Mouse (Mus musculus) small intestine, adult 2 months (tissue): ENCODE measurements around the gene Nup43. TPM values are rescaled to one million over a fixed set of nuclear protein-coding genes. Genes with fewer than 3 reads are reported as not detected.
A peak's percentile ranks its signal among the peaks of the same experiment; 100 is the strongest.

ENCODE experiments used
- H3K27ac ChIP-seq: fragments of 200-500 bp; 2 replicates; pipeline ENCODE4 v1.5.1; 2012; ENCODE audit warnings: low read depth, low read length, control low read depth, inconsistent platforms; ENCODE audit not compliant: insufficient read depth
- H3K27me3 ChIP-seq: fragments of 200-500 bp; 2 replicates; pipeline ENCODE4 v1.6.1; 2012; ENCODE audit warnings: mild to moderate bottlenecking, moderate library complexity, low read length, inconsistent platforms; ENCODE audit not compliant: control insufficient read depth, insufficient read depth
- H3K36me3 ChIP-seq: fragments of 200-500 bp; 2 replicates; pipeline ENCODE4 v1.6.1; 2012; ENCODE audit warnings: mild to moderate bottlenecking, low read length, control low read depth, inconsistent platforms; ENCODE audit not compliant: control insufficient read depth, insufficient read depth
- H3K4me1 ChIP-seq: fragments of 200-500 bp; 2 replicates; pipeline ENCODE4 v1.6.1; 2012; ENCODE audit warnings: low read length, inconsistent platforms, mixed read lengths; ENCODE audit not compliant: control insufficient read depth, insufficient read depth, insufficient read length
- H3K4me3 ChIP-seq: fragments of 200-500 bp; 2 replicates; pipeline ENCODE4 v1.5.1; 2012; ENCODE audit warnings: low read depth, mild to moderate bottlenecking, control low read depth, inconsistent platforms, low read length, moderate library complexity
- CTCF ChIP-seq: fragments of 200-500 bp; IDR thresholded peaks from 2 replicates; pipeline ENCODE4 v1.5.1; 2012; ENCODE audit warnings: low read depth, mild to moderate bottlenecking, control low read depth, inconsistent platforms, low read length, moderate library complexity, mixed read lengths; ENCODE audit not compliant: insufficient replicate concordance, insufficient read length; ENCODE audit errors: extremely low read depth
- POLR2A ChIP-seq: fragments of 200-500 bp; IDR thresholded peaks from 2 replicates; pipeline ENCODE4 v1.6.1; 2012; ENCODE audit warnings: low read depth, mild to moderate bottlenecking, control low read depth, inconsistent platforms, low read length, moderate library complexity
- WGBS: fragments of 180-500 bp; shearing (Covaris S2); methylation state at CpG from one replicate; pipeline ENCODE4 v1.1.7; 2018; 5-methylcytosine and 5-hydroxymethylcytosine counted together
- polyA plus RNA-seq: library from polyadenylated mRNA; depleted of rRNA; stranded (reverse); fragments of >200 nt; gene quantifications from 2 replicates; pipeline ENCODE4 v1.2.3, GENCODE M21; 2012

Nup43 gene
- polyA plus RNA-seq, 1 experiment, result 2.6 TPM

GRCm38 (mm10) chr10:7630951-7631720 lies 36.2 kb upstream of the Nup43 start:
- Histone ChIP-seq H3K27me3 (no peaks in the 10 kb centered on the region), H3K27ac (no peak overlapping the region), H3K4me3 (no peak overlapping the region), H3K4me1 (no peaks in the 10 kb centered on the region), H3K36me3 (peaks cover 20% of the 10 kb centered on the region)
- WGBS, result 72% methylated on average over 16 of the region's 16 CpGs
- no peak for TF ChIP-seq POLR2A
- TF ChIP-seq CTCF, result no peak

- 98% methylated on average over 12 of the region's 12 CpGs for WGBS
- Histone ChIP-seq H3K27me3 (no peaks in the 10 kb centered on the region), H3K36me3 (peaks cover 48% of the 10 kb centered on the region), H3K27ac (no peak overlapping the region), H3K4me3 (no peak overlapping the region), H3K4me1 (no peaks in the 10 kb centered on the region)
- TF ChIP-seq CTCF (no peak), POLR2A (no peak)
Measured at GRCm38 (mm10) chr10:7640366-7640765, 26.9 kb upstream of the Nup43 start.

- H3K4me3 ChIP-seq, result no peak overlapping the region
- no peaks in the 10 kb centered on the region for H3K4me1 ChIP-seq
- peaks cover 39% of the 10 kb centered on the region for H3K36me3 ChIP-seq
- no peak for TF ChIP-seq POLR2A
- TF ChIP-seq CTCF, result no peak
- H3K27me3 ChIP-seq, result no peaks in the 10 kb centered on the region
- H3K27ac ChIP-seq, result no peak overlapping the region
- 81% methylated on average over 2 of the region's 2 CpGs for WGBS
Measured at GRCm38 (mm10) chr10:7645911-7646310, 21.4 kb upstream of the Nup43 start.

GRCm38 (mm10) chr10:7649059-7649458 lies 18.2 kb upstream of the Nup43 start:
- H3K36me3 ChIP-seq, result peaks cover 31% of the 10 kb centered on the region

GRCm38 (mm10) chr10:7651057-7651456 lies 16.2 kb upstream of the Nup43 start:
- WGBS, result 97% methylated on average over 2 of the region's 2 CpGs
- H3K4me3 ChIP-seq, result no peak overlapping the region
- H3K4me1 ChIP-seq, result no peaks in the 10 kb centered on the region
- no peak for TF ChIP-seq CTCF
- no peak for TF ChIP-seq POLR2A
- H3K27ac ChIP-seq, result no peak overlapping the region
- H3K27me3 ChIP-seq, result no peaks in the 10 kb centered on the region
- H3K36me3 ChIP-seq, result peaks cover 27% of the 10 kb centered on the region

More at GRCm38 (mm10) chr10:7649059-7649458, 18.2 kb upstream of the Nup43 start:
- Histone ChIP-seq H3K4me3 (no peak overlapping the region), H3K27ac (no peak overlapping the region), H3K4me1 (no peaks in the 10 kb centered on the region), H3K27me3 (no peaks in the 10 kb centered on the region)
- 91% methylated on average over 4 of the region's 4 CpGs for WGBS
- TF ChIP-seq POLR2A (no peak), CTCF (no peak)

GRCm38 (mm10) chr10:7662471-7663141 lies 4.7 kb upstream of the Nup43 start:
- peak overlapping the region; percentile 56 for H3K27ac ChIP-seq
- H3K36me3 ChIP-seq, result no peaks in the 10 kb centered on the region; the same call in 1 of the 2 replicates
- no peaks in the 10 kb centered on the region; the same call in 1 of the 2 replicates for H3K4me1 ChIP-seq
- H3K4me3 ChIP-seq, result peak overlapping the region; percentile 89
- WGBS, result under 1% methylated on average over 44 of the region's 44 CpGs
- TF ChIP-seq POLR2A (no peak), CTCF (no peak)
- H3K27me3 ChIP-seq, result no peaks in the 10 kb centered on the region
